9 mouse cellular contexts compared by ENCODE assay signal in the genomic region with DNA sequence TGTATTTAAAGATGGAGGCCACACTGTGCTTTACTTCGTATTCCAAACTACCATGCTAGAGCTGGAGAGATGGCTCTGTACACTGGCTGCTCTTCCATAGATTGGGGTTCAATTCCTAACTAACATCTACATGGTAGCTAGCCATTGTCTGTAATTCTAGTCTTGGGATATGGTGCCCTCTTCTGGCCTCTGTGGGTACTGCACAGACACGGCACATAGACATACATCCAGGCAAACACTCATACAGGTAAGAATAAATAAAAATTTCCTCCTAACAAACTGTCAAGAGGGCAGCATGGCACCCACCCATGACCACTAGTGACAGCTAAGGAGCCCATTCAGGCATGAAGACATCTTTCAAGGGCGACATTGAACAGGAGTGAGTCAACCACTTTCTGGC. TPM values are rescaled to one million over a fixed set of nuclear protein-coding genes. Genes with fewer than 3 reads are reported as not detected.
DNase-seq lines count a peak whose midpoint lies in the region; ATAC-seq lines count a peak whose summit lies in the region.
"Had no signal": no experiment of that assay in that cellular context is flagged by ENCODE, and none has a peak within 500 bp of the region (broad histone marks: within the 10 kb centered on the region; RNA-seq: fewer than 3 reads in every experiment).

No protein-coding gene starts in this region.

- ATAC-seq in forebrain, embryonic 13.5 days: peak; percentile 75
- ATAC-seq in hindbrain, embryonic 15.5 days (ENCODE audit: low FRiP score, low read depth): peak; percentile 46

- no peak overlapping the region for H3K4me2 ChIP-seq in forebrain, embryonic 13.5 days
- no peak overlapping the region for H3K4me2 ChIP-seq in hindbrain, embryonic 15.5 days
- H3K4me2 ChIP-seq: limb, embryonic 15.5 days had no signal

- peak; percentile 67 for DNase-seq in MN1 (ENCODE audit: low spot score)
- peak; percentile 57 for DNase-seq in c-Kit-positive CD71-positive TER-119-negative erythroid progenitor cells, embryonic 14.5 days (ENCODE audit: low read depth)
- peak; percentile 79 to 84 for DNase-seq in layer of hippocampus, postnatal 14 days (ENCODE audit: low spot score in 2 of 2)
- DNase-seq in lung, postnatal 25 days (ENCODE audit: low spot score): peak; percentile 71
- peak; percentile 57 for DNase-seq in retina, postnatal 7 days (ENCODE audit: low read depth, low spot score)
- DNase-seq in urinary bladder, postnatal 36 days (ENCODE audit: low spot score in 2 of 2): peak; percentile 74 to 80

- no peak overlapping the region for H3K27ac ChIP-seq in forebrain, embryonic 13.5 days
- H3K27ac ChIP-seq in hindbrain, embryonic 15.5 days (replicated peaks): no peak overlapping the region
- H3K27ac ChIP-seq: limb, embryonic 15.5 days had no signal

- WGBS in forebrain, embryonic 13.5 days: 23% methylated on average over 3 of the region's 3 CpGs
- 19% methylated on average over 3 of the region's 3 CpGs for WGBS in hindbrain, embryonic 15.5 days

- H3K36me3 ChIP-seq in forebrain, embryonic 13.5 days (ENCODE audit: poor library complexity, severe bottlenecking): peaks cover 87% of the 10 kb centered on the region
- H3K36me3 ChIP-seq in hindbrain, embryonic 15.5 days: peaks cover 40% of the 10 kb centered on the region

- H3K9me3 ChIP-seq in forebrain, embryonic 13.5 days (replicated peaks): no peaks in the 10 kb centered on the region
- no peaks in the 10 kb centered on the region for H3K9me3 ChIP-seq in hindbrain, embryonic 15.5 days
- H3K9me3 ChIP-seq: limb, embryonic 15.5 days had no signal

- H3K4me1 ChIP-seq in forebrain, embryonic 13.5 days: no peaks in the 10 kb centered on the region
- H3K4me1 ChIP-seq in hindbrain, embryonic 15.5 days (replicated peaks): no peaks in the 10 kb centered on the region
- H3K4me1 ChIP-seq: limb, embryonic 15.5 days had no signal

- no peak overlapping the region for H3K4me3 ChIP-seq in forebrain, embryonic 13.5 days
- H3K4me3 ChIP-seq in hindbrain, embryonic 15.5 days: no peak overlapping the region
- H3K4me3 ChIP-seq: limb, embryonic 15.5 days had no signal

- H3K27me3 ChIP-seq in forebrain, embryonic 13.5 days: no peaks in the 10 kb centered on the region
- no peaks in the 10 kb centered on the region for H3K27me3 ChIP-seq in hindbrain, embryonic 15.5 days
- H3K27me3 ChIP-seq: limb, embryonic 15.5 days had no signal

- no peak overlapping the region for H3K9ac ChIP-seq in forebrain, embryonic 13.5 days
- no peak overlapping the region for H3K9ac ChIP-seq in hindbrain, embryonic 15.5 days
- H3K9ac ChIP-seq: limb, embryonic 15.5 days had no signal

RNA-seq across cellular contexts. Expression of a gene that starts 12.0 kb away (rescaled TPM):
- polyA plus RNA-seq in forebrain, embryonic 13.5 days (2015; fragmentation: Nextera tagmentation; extraction: Ambion mirVana): 3.8 and 5.2 TPM in 2 replicates
- 9.8 and 10.4 TPM in 2 replicates for polyA plus RNA-seq in hindbrain, embryonic 15.5 days (2015; fragmentation: Nextera tagmentation; extraction: Ambion mirVana)
- 10 to 100 TPM in 1 of 2 experiments, 1 to 10 TPM in 1; 8.4 to 10.7 TPM for total RNA-seq in layer of hippocampus, postnatal 14 days (2021)

RNA-seq across cellular contexts. Expression of a gene that starts 13.6 kb away (rescaled TPM):
- 35.2 and 38.1 TPM in 2 replicates for polyA plus RNA-seq in forebrain, embryonic 13.5 days (2015; fragmentation: Nextera tagmentation; extraction: Ambion mirVana)
- polyA plus RNA-seq in hindbrain, embryonic 15.5 days (2015; fragmentation: Nextera tagmentation; extraction: Ambion mirVana): 43.9 and 45.2 TPM in 2 replicates
- total RNA-seq in layer of hippocampus, postnatal 14 days (2021): 10 to 100 TPM; 18.5 to 29.9 TPM

RNA-seq across cellular contexts. Expression of a gene that starts 27.4 kb away (rescaled TPM):
- polyA plus RNA-seq in forebrain, embryonic 13.5 days (2015; fragmentation: Nextera tagmentation; extraction: Ambion mirVana): 454 and 497 TPM in 2 replicates
- polyA plus RNA-seq in hindbrain, embryonic 15.5 days (2015; fragmentation: Nextera tagmentation; extraction: Ambion mirVana): 338 and 368 TPM in 2 replicates
- 100 to 1,000 TPM in 1 of 2 experiments, 10 to 100 TPM in 1; 90.5 to 105 TPM for total RNA-seq in layer of hippocampus, postnatal 14 days (2021)

RNA-seq across cellular contexts. Expression of a gene that starts 35.8 kb away (rescaled TPM):
- polyA plus RNA-seq in forebrain, embryonic 13.5 days (2015; fragmentation: Nextera tagmentation; extraction: Ambion mirVana): not detected in 2 replicates
- polyA plus RNA-seq in hindbrain, embryonic 15.5 days (2015; fragmentation: Nextera tagmentation; extraction: Ambion mirVana): not detected in 2 replicates
- not detected for total RNA-seq in layer of hippocampus, postnatal 14 days (2021)
- polyA plus RNA-seq: limb, embryonic 15.5 days had no signal

RNA-seq across cellular contexts. Expression of a gene that starts 35.9 kb away (rescaled TPM):
- polyA plus RNA-seq in forebrain, embryonic 13.5 days (2015; fragmentation: Nextera tagmentation; extraction: Ambion mirVana): 1.0 and 1.2 TPM in 2 replicates
- 0.26 and 0.39 TPM in 2 replicates for polyA plus RNA-seq in hindbrain, embryonic 15.5 days (2015; fragmentation: Nextera tagmentation; extraction: Ambion mirVana)
- total RNA-seq in layer of hippocampus, postnatal 14 days (2021): under 1 TPM; 0.67 to 0.74 TPM
